Mouse (Mus musculus): ENCODE data around the gene Slc38a11.

- TF ChIP-seq CTCF (IDR thresholded peaks at IDR 0.05; ENCODE audit: borderline replicate concordance, control insufficient read depth, extremely low read depth, insufficient read depth, low read length, poor library complexity), result no peak
- no peak for TF ChIP-seq POLR2A (IDR thresholded peaks at IDR 0.05; ENCODE audit: control insufficient read depth, extremely low read depth, insufficient read depth, low read length, poor library complexity)
These were observed 29.2 kb upstream of the Slc38a11 start for GRCm38 (mm10) chr2:65393061-65393460.

Data from thymus, adult 2 months (tissue).